In the genomic region with DNA sequence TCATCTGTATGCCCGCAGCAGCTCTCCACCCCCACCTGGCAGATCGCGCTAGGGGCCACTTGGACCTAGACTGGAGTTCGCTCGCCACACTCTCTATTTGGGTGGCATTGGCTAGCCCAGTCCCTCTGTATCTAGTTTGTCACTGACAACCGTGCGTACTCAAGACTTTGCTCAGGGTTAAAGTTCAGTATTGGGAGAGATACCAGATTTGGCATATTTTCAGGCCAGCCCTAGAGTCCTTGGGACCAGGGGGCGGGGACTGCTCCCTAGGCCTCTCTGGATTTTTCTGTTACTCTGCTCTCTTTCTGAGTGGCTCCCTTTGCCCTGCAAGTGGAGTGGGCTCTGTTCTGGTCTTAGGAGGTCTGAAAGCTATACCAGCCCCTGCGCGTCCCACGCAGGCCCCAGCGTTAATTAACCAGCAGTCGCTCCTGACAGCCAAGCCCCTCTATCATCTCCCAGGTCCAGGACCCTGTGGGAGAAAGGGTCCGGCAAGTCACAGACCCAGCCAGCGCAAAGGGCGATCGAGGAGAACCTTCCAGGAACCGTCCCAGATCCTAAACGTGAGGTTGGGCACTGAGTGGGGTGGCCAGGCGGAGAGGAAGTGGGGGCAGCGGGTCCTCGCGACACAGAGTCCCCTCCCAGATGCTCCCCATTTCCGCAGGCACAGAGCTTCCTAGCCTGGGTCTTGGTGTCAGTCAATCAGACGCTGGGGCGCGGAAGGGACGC, we compare ENCODE assay signal across 8 mouse cellular contexts. TPM values are rescaled to one million over a fixed set of nuclear protein-coding genes. Genes with fewer than 3 reads are reported as not detected.
DNase-seq lines count a peak whose midpoint lies in the region; ATAC-seq lines count a peak whose summit lies in the region.

1600014C10Rik (plus strand) TSS at position 256 of the 726 bp plus-strand sequence.

- H3K27me3 ChIP-seq in forebrain, embryonic 13.5 days: no peaks in the 10 kb centered on the region

- H3K4me1 ChIP-seq in forebrain, embryonic 13.5 days: peaks cover 18% of the 10 kb centered on the region

- H3K9ac ChIP-seq in forebrain, embryonic 13.5 days: peak within 1 kb of the TSS; percentile 79

- intact Hi-C loops in heart, postnatal 25 days (cut with DNase I): loop anchor here (1.0 to 2.0 kb wide), 3 partner anchors 18 to 84 kb away; partner anchors contain the start of gene Plekhf1

- no peak for DNase-seq in layer of hippocampus, adult 18-20 months (ENCODE audit: low spot score in 2 of 2)
- no peak for DNase-seq in layer of hippocampus, adult 9-11 months
- peak; percentile 70 for DNase-seq in adrenal gland, postnatal 10 days
- DNase-seq in heart, postnatal 25 days (ENCODE audit: low spot score): peak; percentile 6
- DNase-seq in layer of hippocampus, postnatal 25 days (ENCODE audit: extremely low spot score in 1 of 2, low spot score in 1 of 2): no peak
- DNase-seq in testis, postnatal 10 days (ENCODE audit: low spot score): peak; percentile 57

- peak within 1 kb of the TSS; percentile 62 for H3K4me3 ChIP-seq in forebrain, embryonic 13.5 days

- peak; percentile 28 for ATAC-seq in forebrain, embryonic 13.5 days
- peak; percentile 36 for ATAC-seq in megakaryocyte, adult 5-6 weeks (ENCODE audit: poor library complexity, severe bottlenecking)

- H3K4me2 ChIP-seq in forebrain, embryonic 13.5 days: peak within 1 kb of the TSS; percentile 89

- WGBS in forebrain, embryonic 13.5 days: 2% methylated on average over 28 of the region's 28 CpGs

- H3K9me3 ChIP-seq in forebrain, embryonic 13.5 days (replicated peaks): no peaks in the 10 kb centered on the region

- no peaks in the 10 kb centered on the region for H3K36me3 ChIP-seq in forebrain, embryonic 13.5 days (ENCODE audit: poor library complexity, severe bottlenecking)

- H3K27ac ChIP-seq in forebrain, embryonic 13.5 days: peak within 1 kb of the TSS; percentile 78

RNA-seq across cellular contexts. Expression of gene 1600014C10Rik, which starts in this region (rescaled TPM):
- total RNA-seq in layer of hippocampus, adult 18-20 months (2021): 10 to 100 TPM; 26.0 to 27.4 TPM
- total RNA-seq in adrenal gland, postnatal 10 days (2021): 10 to 100 TPM; 45.5 to 58.0 TPM
- polyA plus RNA-seq in forebrain, embryonic 13.5 days (2015; fragmentation: Nextera tagmentation; extraction: Ambion mirVana): 12.5 and 14.0 TPM in 2 replicates
- total RNA-seq in heart, postnatal 25 days (2021): 10 to 100 TPM; 30.7 to 34.4 TPM
- 10 to 100 TPM; 22.8 to 28.3 TPM for total RNA-seq in layer of hippocampus, postnatal 25 days (2021)
- total RNA-seq in megakaryocyte, adult 5-6 weeks (2015): 25.9 and 34.5 TPM in 2 replicates
- 39.5 and 40.5 TPM in 2 replicates for total RNA-seq in megakaryocyte, adult 5-6 weeks (2017)

Comparison
In these comparisons a context has a peak if more than half of its experiments do, and no peak if none do; other contexts are left out.
1. DNase-seq: peak in adrenal gland, postnatal 10 days (single experiment), heart, postnatal 25 days (single experiment) and testis, postnatal 10 days (single experiment); none in layer of hippocampus, adult 18-20 months (0 of 2), layer of hippocampus, adult 9-11 months (single experiment) and layer of hippocampus, postnatal 25 days (0 of 2).